Mouse (Mus musculus): ENCODE measurements around the gene Gm45233. TPM values are rescaled to one million over a fixed set of nuclear protein-coding genes. Genes with fewer than 3 reads are reported as not detected.
A peak's percentile ranks its signal among the peaks of the same experiment; 100 is the strongest.

Gm45233 gene
- polyA plus RNA-seq, 1 experiment: 2.6 TPM

DNA sequence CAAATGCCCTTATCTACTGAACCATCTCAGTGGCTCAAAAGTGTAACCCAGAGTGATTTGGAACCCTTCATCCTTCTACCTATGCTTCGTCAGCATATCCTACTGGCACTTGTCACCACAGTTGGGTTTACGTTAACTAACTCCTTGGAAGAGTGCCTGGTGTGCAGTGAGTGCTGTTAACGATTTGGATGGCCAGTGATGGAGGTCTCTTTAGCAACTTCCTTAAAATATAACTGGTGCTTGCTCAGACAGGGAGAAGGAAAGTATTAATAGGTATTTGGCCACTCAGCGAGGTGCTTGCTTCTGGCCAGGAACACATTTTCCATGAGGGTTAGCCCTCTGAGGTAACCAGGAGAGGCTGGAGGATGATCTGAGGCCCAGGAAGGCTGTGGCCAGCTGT lies 3.9 kb downstream of the Gm45233 start:
- no peak for DNase-seq (ENCODE audit: extremely low spot score in 1 of 2, low spot score in 1 of 2)

DNA sequence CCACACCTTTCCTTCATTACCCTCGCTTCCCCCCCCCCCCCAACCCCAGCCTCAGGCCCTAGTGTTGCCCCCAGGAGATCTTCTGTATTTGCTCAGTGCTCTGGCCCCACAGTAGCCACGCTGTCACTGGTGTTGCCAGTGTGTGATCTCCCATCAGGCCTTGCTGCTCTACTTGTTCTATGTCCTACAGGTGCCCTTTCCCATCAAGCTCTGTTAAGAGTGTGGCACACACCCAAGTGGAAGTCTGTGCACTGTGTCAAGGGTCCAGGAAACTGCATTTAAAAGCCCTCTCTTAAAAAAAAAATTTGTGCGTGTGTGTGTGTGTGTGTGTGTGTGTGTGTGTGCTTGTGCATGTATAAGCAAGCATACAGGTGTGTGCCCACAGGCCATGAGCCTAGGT lies 4.3 kb downstream of the Gm45233 start:
- no peak for DNase-seq (ENCODE audit: extremely low spot score in 1 of 2, low spot score in 1 of 2)

DNA sequence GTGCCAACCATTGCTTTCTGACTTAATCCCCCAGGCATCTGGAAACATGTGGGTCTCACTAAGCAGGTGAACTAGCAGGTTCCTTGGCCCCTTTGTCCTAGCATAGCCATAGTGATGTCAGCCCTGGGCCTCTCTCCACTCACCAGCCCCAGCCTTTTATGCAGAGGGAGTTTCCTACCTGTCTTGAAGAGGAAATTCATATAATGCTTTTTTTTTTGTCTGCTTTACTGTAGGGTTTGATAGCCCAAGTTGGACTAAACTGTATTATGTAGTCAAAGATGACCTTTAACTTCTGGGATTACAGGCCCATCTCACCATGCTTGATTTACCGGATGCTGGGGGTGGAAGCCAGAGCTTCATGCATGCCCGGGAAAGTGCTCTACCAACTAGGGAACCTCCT lies 5.9 kb downstream of the Gm45233 start:
- DNase-seq (ENCODE audit: extremely low spot score in 1 of 2, low spot score in 1 of 2): no peak

DNA sequence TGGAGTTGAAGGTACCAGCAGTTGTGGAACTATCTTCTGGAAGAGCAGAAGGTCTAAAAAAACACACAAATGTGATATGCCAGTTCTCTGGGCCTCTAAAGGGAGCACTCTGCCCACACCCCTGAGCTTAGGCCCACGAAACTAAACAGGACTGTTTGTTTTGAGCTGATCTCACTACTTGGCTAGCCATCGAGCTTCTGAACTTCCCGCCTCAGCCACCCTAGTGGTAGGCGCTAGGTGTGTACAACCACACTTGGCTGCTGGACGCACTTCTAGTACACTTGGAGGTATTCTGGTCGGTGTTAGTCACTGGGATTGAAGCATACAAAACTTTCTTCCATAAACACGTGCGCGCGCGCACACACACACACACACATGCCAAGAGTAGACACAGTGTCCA lies 7.8 kb downstream of the Gm45233 start:
- no peak for DNase-seq (ENCODE audit: extremely low spot score in 1 of 2, low spot score in 1 of 2)

DNA sequence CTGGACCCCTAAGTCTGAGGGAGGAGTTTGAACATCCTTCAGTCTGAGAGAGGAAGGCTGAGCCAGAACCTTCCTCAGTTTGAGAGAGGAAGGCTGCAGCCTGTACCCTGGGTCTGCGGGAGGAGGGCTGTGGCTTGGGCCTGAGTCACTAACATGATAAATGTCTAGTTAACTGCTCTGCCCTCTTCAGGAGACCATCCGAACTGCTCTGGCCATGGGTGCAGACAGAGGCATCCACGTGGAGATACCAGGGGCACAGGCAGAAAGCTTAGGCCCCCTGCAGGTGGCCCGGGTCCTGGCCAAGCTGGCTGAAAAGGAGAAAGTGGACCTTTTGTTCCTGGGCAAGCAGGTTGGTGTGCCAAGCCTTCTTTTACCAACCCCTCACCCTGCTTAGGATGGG lies 8.7 kb downstream of the Gm45233 start:
- DNase-seq (ENCODE audit: extremely low spot score in 1 of 2, low spot score in 1 of 2): no peak

DNA sequence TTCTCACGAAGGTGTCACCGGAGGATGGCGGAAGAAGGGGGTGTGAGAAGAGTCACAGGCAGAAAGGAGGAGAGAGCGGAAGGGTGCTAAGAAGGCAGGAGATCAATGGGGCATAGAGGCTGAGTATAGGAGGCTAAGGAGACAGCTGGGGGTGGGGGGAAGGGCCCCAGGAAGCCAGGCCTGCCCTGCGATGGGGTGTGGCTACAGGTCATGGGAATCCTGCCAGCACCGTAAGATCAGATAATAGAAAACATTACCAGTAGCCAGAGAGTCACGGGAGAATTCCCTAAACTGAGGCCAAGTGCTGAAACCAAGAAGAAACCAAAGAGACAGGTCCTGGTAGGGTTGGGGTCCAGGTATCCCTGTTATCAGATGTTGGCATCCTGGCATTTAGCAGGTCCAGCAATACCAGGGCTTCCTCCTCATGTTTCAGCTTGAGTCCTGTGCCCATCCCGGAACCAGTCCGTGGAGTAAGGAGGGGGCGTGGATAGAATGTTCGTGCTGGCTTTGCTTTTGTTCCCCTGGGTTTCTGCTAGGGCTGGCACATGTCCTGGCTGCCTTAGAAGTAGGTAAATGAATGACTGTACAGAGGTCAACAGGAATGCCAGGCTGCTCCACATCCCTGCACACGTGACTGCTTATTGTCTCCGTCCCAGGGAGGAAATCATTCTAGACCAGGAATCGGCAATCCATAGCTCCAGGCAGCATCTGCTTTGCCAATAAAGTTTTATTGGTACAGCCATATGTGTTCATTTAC lies 9.8 kb downstream of the Gm45233 start:
- no peak for DNase-seq (ENCODE audit: extremely low spot score in 1 of 2, low spot score in 1 of 2)

DNA sequence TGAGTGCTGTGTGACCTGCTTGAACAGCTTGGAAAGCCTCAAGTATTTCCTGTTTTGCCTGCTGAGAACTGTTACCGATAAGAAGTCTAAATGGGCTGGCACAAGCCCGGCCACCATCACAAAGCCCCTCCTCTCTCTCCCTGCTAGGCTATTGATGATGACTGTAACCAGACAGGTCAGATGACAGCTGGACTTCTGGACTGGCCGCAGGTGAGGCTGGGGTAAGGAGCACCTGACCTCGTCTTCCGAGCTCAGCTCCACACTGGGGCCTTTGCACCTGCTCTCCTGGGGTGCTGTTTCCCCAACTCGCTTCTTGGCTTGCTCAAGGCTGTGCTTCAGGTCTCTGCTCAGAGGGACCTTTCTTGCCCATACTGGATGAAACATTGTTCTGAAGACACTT lies 10.4 kb downstream of the Gm45233 start:
- no peak for DNase-seq (ENCODE audit: extremely low spot score in 1 of 2, low spot score in 1 of 2)

DNA sequence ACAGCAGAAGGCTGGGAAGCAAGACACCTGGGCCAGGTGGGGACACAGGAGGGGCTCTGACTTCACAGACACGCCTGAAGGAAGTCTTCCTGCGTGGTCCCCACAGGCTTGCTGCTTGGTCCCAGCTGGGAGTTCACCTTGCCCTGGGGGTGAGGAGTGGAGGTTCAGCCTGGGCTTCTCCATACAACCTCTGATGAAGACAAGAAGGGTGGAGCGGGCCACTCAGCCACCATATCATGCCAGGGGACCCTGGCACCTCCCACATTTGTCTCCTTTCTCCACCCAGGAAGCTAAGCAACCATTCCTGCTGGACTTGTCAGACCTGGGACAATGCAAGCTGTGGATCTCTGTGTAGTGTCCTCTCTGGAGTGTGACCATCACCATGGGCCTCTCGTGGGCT lies 18.9 kb downstream of the Gm45233 start, which contains the start of gene Vsig10l:
Gene Vsig10l, plus strand, starts transcription at position 301 of the 400 bp plus-strand sequence.
- DNase-seq (ENCODE audit: extremely low spot score in 1 of 2, low spot score in 1 of 2): no peak

DNA sequence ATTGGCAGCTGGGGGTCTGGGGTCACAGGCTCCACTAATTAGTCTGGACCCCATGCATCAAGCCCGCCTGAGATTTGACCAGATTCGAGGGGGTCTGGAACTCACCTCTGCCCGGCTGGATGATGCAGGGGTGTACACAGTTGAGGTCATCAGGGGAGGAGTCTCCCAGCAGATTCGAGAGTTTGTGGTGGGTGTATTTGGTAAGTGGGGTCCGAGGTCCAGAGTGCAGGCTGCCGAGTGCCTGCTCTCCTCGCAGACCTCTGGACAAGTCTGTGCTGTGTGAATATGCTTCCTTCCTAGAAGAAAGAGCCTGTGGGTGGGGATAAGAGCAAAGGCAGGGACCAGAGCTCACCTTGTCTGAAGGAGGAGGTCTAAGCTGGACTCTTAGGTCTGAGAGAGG lies 20.0 kb downstream of the Gm45233 start:
- no peak for DNase-seq (ENCODE audit: extremely low spot score in 1 of 2, low spot score in 1 of 2)

DNA sequence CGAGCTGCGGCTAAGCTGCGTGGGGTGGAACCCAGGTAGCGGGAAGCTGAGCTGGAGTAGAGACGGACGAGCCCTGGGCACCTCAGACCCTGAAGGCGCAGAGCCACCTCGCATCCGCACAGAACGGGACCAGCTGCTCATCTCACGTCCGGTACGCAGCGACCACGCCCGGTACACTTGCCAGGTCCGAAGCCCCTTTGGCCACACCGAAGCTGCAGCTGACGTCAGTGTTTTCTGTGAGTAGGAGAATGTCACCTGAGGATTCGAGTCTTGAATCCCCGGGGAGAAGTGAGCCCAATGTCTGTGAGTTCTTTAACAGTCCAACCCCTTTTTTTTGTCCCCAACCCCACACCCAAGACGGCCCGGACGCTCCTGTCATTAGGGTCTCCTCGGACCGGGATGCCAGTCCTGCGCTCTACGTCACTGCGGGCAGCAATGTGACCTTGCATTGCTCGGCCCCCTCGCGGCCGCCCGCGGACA lies 21.0 kb downstream of the Gm45233 start:
- DNase-seq (ENCODE audit: extremely low spot score in 1 of 2, low spot score in 1 of 2): no peak

DNA sequence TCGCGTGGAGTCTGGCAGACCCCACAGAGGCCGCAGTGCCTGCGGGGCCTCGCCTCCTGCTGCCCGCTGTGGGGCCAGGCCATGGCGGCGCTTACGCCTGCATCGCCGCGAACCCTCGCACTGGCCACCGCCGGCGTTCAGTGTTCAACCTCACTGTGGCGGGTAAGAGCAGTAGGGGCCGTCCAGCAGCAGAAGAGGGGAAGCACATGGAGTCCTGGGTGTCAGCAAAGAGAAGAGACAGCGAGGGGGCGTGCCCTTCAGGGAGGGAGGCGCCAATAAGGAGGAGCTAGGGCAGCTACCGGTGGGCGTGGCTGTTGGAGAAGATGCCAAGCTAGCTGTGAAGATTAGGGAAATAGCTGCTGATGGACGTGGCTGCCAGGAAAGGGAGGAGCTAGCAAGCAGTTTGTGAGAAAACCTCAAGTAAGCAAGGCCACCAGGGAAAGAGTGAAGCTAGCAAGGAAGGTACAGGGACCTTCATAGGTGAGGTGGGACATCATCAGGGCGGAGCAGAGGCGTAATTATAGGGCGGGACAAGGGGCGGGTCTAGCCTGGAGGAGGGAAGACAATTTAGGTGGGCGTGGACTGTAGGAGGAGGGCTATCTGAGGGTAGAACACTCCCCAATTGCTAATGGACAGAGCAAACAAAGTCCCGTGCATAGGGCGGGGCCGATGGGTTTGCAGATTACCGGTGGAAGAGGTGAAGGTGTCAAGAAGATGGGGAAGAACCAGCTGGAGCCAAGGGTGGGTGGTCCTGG lies 21.6 kb downstream of the Gm45233 start:
- DNase-seq (ENCODE audit: extremely low spot score in 1 of 2, low spot score in 1 of 2): peak; percentile 56 to 74

DNA sequence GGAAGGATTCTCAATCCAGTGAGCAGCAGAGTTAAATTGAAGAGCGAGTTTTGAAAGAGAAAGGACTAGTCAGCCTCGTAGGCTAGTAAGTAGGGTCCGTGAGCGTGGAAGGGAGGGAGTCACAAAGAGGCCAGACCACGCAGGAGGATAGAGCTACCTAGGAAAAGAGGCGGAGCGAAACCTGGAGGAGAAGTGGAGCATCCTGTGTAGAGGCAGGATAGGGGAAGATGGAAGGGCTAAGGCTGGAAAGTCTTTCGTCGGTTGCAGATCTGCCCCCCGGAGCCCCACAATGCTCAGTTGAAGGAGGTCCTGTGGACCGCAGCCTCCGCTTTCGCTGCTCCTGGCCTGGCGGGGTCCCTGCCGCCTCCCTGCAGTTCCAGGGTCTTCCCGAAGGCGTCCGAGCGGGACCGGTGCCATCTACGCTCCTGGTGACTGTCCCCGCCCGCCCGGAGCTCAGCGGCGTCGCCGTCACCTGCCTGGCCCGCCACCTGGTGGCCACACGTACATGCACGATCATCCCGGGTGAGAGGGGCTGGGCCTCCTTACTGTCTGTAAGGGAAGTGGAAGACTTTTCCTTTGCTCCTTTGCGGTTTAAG lies 22.3 kb downstream of the Gm45233 start:
- DNase-seq (ENCODE audit: extremely low spot score in 1 of 2, low spot score in 1 of 2): peak; percentile 33 to 83

DNA sequence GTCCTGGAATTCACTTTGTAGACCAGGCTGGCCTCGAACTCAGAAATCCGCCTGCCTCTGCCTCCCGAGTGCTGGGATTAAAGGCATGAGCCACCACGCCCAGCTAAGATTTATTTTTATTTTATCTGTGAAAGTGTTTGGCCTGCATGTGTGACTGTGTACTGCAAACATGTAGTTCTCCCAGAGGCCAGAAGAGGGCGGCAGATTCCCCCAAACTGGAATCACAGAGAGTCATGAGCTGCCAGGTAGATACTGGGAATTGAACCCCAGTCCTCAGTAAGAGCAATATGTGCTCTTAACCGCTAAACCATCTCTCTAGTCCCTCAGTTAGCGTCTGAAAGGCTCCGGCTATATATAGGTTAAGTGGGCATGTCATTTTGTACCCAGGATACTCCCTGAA lies 26.4 kb downstream of the Gm45233 start:
- peak in 1 of 2 experiments; percentile 50 for DNase-seq (ENCODE audit: extremely low spot score in 1 of 2, low spot score in 1 of 2)

DNA sequence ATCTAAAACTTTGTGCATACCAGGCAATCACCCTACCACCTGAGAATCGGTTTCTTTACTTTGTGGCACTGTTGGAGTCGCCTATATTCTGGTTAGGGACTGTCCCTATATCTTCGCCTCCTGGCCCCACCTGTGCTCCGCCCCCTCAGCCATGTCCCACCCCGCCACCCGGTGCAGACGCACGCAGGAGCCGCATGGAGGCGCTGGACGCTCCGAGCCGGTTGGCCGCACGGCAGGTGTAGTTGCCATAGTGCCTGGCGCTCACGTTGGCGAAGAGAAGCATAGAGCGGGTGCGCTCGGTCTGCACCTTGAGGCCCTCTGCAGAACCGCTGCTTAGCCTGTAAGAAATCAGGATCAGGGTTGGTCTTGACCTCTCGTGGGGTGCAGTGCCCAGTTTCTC lies 31.8 kb downstream of the Gm45233 start:
- no peak for DNase-seq (ENCODE audit: extremely low spot score in 1 of 2, low spot score in 1 of 2)

DNA sequence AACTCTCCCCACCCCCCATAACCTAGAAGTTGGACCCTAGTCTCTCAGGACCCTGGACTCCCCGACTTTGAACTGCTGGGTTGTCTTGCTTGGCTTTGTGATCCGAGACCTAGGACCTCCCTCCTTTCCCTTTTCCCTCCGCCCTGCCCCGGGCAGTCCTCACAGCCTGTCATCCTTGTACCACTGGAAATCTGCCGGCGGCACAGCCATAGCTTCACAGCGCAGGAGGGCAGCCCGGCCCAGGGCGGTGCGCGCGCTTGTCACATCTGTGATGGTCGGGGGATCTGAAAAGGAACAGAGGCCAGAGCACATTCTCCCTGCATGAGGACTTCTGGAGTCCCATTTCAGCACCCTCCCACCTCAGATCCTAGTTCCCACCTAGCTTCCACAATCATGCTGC lies 32.4 kb downstream of the Gm45233 start:
- DNase-seq (ENCODE audit: extremely low spot score in 1 of 2, low spot score in 1 of 2): no peak

DNA sequence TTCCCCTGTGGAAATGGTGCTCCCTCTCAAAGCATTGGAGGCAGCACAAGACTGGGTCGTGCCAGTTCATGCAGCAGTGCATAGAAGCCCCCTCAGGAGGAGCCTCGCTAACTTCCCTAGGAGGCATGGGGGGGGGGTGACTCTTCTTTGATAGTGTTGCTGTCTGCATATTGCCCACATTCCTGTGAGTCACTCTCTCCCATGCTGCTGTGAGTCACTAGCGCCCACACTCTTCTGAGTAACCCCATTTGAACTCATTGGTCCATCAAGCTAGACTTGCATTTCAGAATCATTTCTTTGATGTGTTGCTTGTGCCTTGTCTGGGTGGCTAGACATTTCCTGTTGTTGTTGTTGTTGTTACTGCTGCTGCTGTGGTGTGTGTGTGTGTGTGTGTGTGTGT lies 37.3 kb downstream of the Gm45233 start:
- peak; percentile 82 for DNase-seq (ENCODE audit: extremely low spot score in 1 of 2, low spot score in 1 of 2)

DNA sequence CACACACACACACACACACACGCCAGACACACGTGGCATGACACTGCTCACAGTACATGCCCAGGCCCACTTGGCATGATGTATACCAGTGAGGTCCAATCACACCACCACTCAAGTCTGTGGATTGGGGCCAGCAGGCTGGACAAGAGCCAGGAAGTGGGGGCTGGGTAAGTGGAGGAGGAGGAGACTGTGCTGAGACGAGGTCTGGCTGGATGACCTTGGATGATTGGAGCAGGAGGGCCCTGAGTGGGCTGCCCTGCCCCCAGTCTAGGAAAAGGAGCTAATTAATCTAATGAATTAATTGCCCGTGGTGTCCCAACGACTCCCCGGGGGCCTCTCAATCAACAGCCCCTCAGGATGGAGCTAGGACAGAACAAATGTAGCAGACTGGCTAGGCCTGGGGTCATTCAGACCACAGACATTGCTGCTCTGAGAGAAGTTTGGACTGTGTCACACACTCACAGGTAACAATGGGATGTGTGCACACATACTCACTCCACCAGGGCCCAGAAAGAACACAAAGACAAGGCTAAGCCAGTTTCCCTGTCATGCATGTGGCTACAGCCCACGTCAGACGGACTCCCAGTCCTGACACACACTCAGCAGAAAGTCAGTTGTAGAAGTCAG lies 38.3 kb downstream of the Gm45233 start:
- no peak for DNase-seq (ENCODE audit: extremely low spot score in 1 of 2, low spot score in 1 of 2)

DNA sequence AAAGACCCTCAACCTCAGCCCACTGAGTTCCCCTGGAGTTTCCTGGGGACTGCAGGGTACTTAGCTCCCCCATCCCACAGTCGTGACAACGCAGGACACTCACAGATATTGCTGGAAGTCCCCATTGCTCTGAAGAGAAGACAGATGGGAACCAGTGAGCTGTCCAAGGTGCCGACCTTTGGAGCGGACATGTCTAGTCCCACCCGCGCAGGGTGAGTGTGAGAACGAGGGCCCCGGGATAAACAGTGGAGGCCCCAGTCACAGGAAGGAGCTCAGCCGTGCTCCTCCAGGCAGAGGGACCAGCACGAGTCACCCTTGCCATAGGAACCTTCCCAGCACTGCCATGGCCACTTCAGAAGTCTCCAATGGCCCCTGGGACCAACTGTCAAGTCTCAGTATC lies 39.3 kb downstream of the Gm45233 start:
- DNase-seq (ENCODE audit: extremely low spot score in 1 of 2, low spot score in 1 of 2): no peak

DNA sequence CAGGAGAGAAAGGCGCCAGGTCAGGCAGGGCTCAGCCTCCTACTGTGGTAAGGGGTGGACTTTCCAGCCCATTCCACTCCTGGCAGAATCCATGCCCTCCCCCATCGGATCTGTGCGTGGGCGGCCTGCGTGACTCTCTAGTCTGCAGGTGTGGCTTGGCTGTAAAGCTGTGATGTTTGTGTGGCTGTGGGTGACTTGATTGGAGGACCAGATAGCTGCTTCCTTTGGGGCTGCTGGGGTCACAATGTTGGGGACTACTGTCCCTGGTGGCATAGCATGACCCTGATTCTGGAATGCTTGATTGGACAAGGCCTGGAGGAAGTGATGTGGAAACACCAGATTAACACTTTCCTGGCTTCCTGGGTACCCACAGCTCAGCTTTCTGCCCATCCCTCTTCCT lies 44.7 kb downstream of the Gm45233 start:
- peak in 1 of 2 experiments; percentile 65 for DNase-seq (ENCODE audit: extremely low spot score in 1 of 2, low spot score in 1 of 2)

DNA sequence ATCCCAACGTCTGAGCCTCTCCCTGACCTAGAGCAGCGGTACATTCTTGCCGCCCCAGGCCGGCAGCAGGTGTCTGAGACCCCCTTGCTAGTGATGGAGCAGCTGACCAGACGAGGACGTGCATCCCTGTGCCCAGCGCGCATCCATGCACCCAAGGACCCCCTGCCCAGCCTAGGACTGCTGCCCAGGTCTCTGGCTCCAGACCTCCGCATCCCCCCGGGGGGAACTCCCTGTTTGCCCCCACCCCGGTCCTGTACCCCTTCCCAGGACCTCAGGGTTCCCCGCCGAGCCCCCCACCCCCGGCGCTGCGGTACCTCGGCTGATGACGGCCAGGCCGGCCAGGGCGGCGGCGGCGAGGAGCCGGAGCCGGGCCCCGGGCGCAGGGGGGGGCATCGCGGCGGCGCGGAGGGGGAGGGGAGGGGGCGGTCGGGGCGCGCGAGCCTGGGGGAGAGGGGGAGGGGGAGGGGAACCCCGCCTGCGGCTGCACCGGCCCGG lies 45.8 kb downstream of the Gm45233 start, which contains the start of gene Iglon5:
Gene Iglon5, minus strand, starts transcription at position 445 of the 495 bp plus-strand sequence.
- DNase-seq (ENCODE audit: extremely low spot score in 1 of 2, low spot score in 1 of 2): no peak

DNA sequence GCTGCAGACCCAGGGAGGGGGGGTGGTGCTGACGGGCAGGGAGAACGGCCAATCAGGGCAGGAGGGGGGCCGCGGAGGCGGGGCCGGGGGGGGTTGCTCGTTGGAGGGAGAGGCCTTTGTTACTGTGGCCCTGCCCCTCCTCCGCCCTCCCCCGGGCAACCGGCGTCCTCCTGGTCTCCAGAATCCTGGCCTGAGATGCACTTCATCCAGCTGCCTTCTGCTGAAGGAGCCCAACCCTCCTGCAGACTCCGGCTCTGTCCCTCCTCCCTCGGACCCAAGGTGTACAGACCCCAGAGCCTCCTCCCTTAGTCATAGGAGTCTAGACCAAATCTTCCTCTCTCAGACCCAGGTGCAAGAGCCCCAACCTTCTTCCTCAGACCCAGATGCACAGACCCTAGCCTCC lies 46.3 kb downstream of the Gm45233 start:
- DNase-seq (ENCODE audit: extremely low spot score in 1 of 2, low spot score in 1 of 2): peak; percentile 69 to 77
